Mouse (Mus musculus) MEL (cell line): ENCODE results near the gene Dus1l. TPM values are rescaled to one million over a fixed set of nuclear protein-coding genes. Genes with fewer than 3 reads are reported as not detected.

Experiments
- DNase-seq: peaks from one replicate; pipeline ENCODE4 v3.0.0; 2011; ENCODE audit warnings: low read depth, low spot score
- H3K27ac ChIP-seq: 2 replicates; pipeline ENCODE4 v1.5.1; 2012; ENCODE audit warnings: low read depth, mild to moderate bottlenecking, control low read depth, low read length, moderate library complexity; ENCODE audit not compliant: control insufficient read depth
- H3K27me3 ChIP-seq, 2 experiments: fragments of 150-350 bp in 1 of 2; sonication (generic) in 1 of 2; 2 replicates each; pipeline ENCODE4 v1.6.1; 2012; ENCODE audit warnings: low read length in 2 of 2, mild to moderate bottlenecking in 2 of 2, improper control_type of control experiment in 1 of 2, moderate library complexity in 1 of 2; ENCODE audit not compliant: insufficient read depth in 2 of 2, control insufficient read depth in 1 of 2
- H3K36me3 ChIP-seq, 2 experiments: 2 replicates each; pipeline ENCODE4 v1.6.1; 2012 to 2014; ENCODE audit warnings: low read length in 2 of 2, improper control_type of control experiment in 1 of 2, inconsistent platforms in 1 of 2, mild to moderate bottlenecking in 1 of 2; ENCODE audit not compliant: insufficient read depth in 2 of 2, control insufficient read depth in 1 of 2
- H3K4me1 ChIP-seq, 2 experiments: fragments of 150-350 bp in 1 of 2; sonication (generic) in 1 of 2; 2 replicates each; pipeline ENCODE4 v1.6.1; 2012; ENCODE audit warnings: low read length in 2 of 2, improper control_type of control experiment in 1 of 2, mild to moderate bottlenecking in 1 of 2; ENCODE audit not compliant: insufficient read depth in 2 of 2, control insufficient read depth in 1 of 2
- H3K4me3 ChIP-seq, 2 experiments: fragments of 150-350 bp in 1 of 2; sonication (generic) in 1 of 2; 2 replicates each; pipeline ENCODE4 v1.5.1; 2012; ENCODE audit warnings: low read depth in 2 of 2, low read length in 2 of 2, mild to moderate bottlenecking in 2 of 2, moderate library complexity in 2 of 2, control low read depth in 1 of 2, improper control_type of control experiment in 1 of 2; ENCODE audit not compliant: control insufficient read depth in 1 of 2, insufficient read depth in 1 of 2
- H3K79me2 ChIP-seq: 2 replicates; pipeline ENCODE4 v1.6.1; 2012; ENCODE audit warnings: mild to moderate bottlenecking, low read length, moderate library complexity; ENCODE audit not compliant: control insufficient read depth, poor library complexity, insufficient read depth
- H3K9ac ChIP-seq: 2 replicates; pipeline ENCODE4 v1.6.1; 2012; ENCODE audit warnings: low read depth, mild to moderate bottlenecking, control low read depth, low read length, moderate library complexity; ENCODE audit not compliant: control insufficient read depth, poor library complexity, severe bottlenecking
- H3K9me3 ChIP-seq: fragments of 150-350 bp; sonication (generic); replicated peaks from 2 replicates; pipeline ENCODE4 v1.6.1; 2012; ENCODE audit warnings: mild to moderate bottlenecking, low read length, improper control_type of control experiment, moderate library complexity; ENCODE audit not compliant: insufficient read depth
- BHLHE40 ChIP-seq: IDR thresholded peaks from 2 replicates; pipeline ENCODE4 v1.6.1; 2012; ENCODE audit warnings: low read depth, mild to moderate bottlenecking, inconsistent platforms, low read length, improper control_type of control experiment, borderline replicate concordance
- CHD1 ChIP-seq: IDR thresholded peaks from 2 replicates; pipeline ENCODE4 v1.6.1; 2012; ENCODE audit warnings: low read depth, mild to moderate bottlenecking, inconsistent platforms, low read length, improper control_type of control experiment
- CHD2 ChIP-seq: IDR thresholded peaks from 2 replicates; pipeline ENCODE4 v1.6.1; 2011; ENCODE audit warnings: low read length, improper control_type of control experiment
- CTCF ChIP-seq, 3 experiments: IDR thresholded peaks in 2 of 3; conservative IDR thresholded peaks in 1 of 3; 2 replicates each; pipeline ENCODE4 v1.5.1; 2011 to 2012; ENCODE audit warnings: low read length in 3 of 3, low read depth in 2 of 3, mild to moderate bottlenecking in 2 of 3, improper control_type of control experiment in 1 of 3, inconsistent platforms in 1 of 3, mixed read lengths in 1 of 3, moderate library complexity in 1 of 3; ENCODE audit not compliant: control insufficient read depth in 1 of 3, insufficient read depth in 1 of 3, poor library complexity in 1 of 3, severe bottlenecking in 1 of 3
- E2F4 ChIP-seq: IDR thresholded peaks from 2 replicates; pipeline ENCODE4 v1.6.1; 2011; ENCODE audit warnings: low read depth, low read length, improper control_type of control experiment, borderline replicate concordance
- ELF1 ChIP-seq: IDR thresholded peaks from 2 replicates; pipeline ENCODE4 v1.6.1; 2014; ENCODE audit warnings: low read depth, mild to moderate bottlenecking, inconsistent platforms, low read length, improper control_type of control experiment, moderate library complexity
- ETS1 ChIP-seq: IDR thresholded peaks from 2 replicates; pipeline ENCODE4 v1.6.1; 2012; ENCODE audit warnings: low read depth, mild to moderate bottlenecking, inconsistent platforms, low read length, improper control_type of control experiment, moderate library complexity
- GABPA ChIP-seq: IDR thresholded peaks from 2 replicates; pipeline ENCODE4 v1.6.1; 2012; ENCODE audit warnings: low read depth, mild to moderate bottlenecking, inconsistent platforms, low read length, improper control_type of control experiment, moderate library complexity
- GATA1 ChIP-seq: IDR thresholded peaks from 2 replicates; pipeline ENCODE4 v1.6.1; 2011; ENCODE audit warnings: low read depth, low read length, improper control_type of control experiment
- HCFC1 ChIP-seq: IDR thresholded peaks from 2 replicates; pipeline ENCODE4 v1.6.1; 2012; ENCODE audit warnings: low read depth, mild to moderate bottlenecking, inconsistent platforms, low read length, improper control_type of control experiment, moderate library complexity
- JUND ChIP-seq: IDR thresholded peaks from 2 replicates; pipeline ENCODE4 v1.6.1; 2011; ENCODE audit warnings: low read depth, mild to moderate bottlenecking, improper control_type of control experiment, low read length
- KAT2A ChIP-seq: conservative IDR thresholded peaks from 2 replicates; pipeline ENCODE4 v1.6.1; 2012; ENCODE audit warnings: low read depth, low read length, improper control_type of control experiment, inconsistent platforms
- MAX ChIP-seq: IDR thresholded peaks from 2 replicates; pipeline ENCODE4 v1.6.1; 2011; ENCODE audit warnings: low read length, improper control_type of control experiment
- MAZ ChIP-seq: IDR thresholded peaks from 2 replicates; pipeline ENCODE4 v1.6.1; 2012; ENCODE audit warnings: low read depth, mild to moderate bottlenecking, inconsistent platforms, low read length, improper control_type of control experiment
- MEF2A ChIP-seq: IDR thresholded peaks from 2 replicates; pipeline ENCODE4 v1.6.1; 2014; ENCODE audit warnings: low read depth, mild to moderate bottlenecking, inconsistent platforms, low read length, improper control_type of control experiment; ENCODE audit not compliant: poor library complexity, insufficient replicate concordance, severe bottlenecking; ENCODE audit errors: extremely low read depth
- MYB ChIP-seq: IDR thresholded peaks from 2 replicates; pipeline ENCODE4 v1.6.1; 2011; ENCODE audit warnings: mild to moderate bottlenecking, low read depth, low read length, improper control_type of control experiment
- MYC ChIP-seq: IDR thresholded peaks from 2 replicates; pipeline ENCODE4 v1.6.1; 2011; ENCODE audit warnings: low read depth, mild to moderate bottlenecking, low read length, improper control_type of control experiment, moderate library complexity
- NELFE ChIP-seq: IDR thresholded peaks from 2 replicates; pipeline ENCODE4 v1.6.1; 2011; ENCODE audit warnings: low read depth, low read length, improper control_type of control experiment
- NRF1 ChIP-seq: IDR thresholded peaks from 2 replicates; pipeline ENCODE4 v1.6.1; 2014; ENCODE audit warnings: low read depth, mild to moderate bottlenecking, inconsistent platforms, low read length, improper control_type of control experiment, moderate library complexity; ENCODE audit not compliant: poor library complexity, insufficient read depth, severe bottlenecking
- POLR2A ChIP-seq, 2 experiments: IDR thresholded peaks; 2 replicates each; pipeline ENCODE4 v1.6.1; 2011 to 2012; ENCODE audit warnings: low read length in 2 of 2, mild to moderate bottlenecking in 2 of 2, control low read depth in 1 of 2, improper control_type of control experiment in 1 of 2, low read depth in 1 of 2, moderate library complexity in 1 of 2; ENCODE audit not compliant: control insufficient read depth in 1 of 2, insufficient read depth in 1 of 2, poor library complexity in 1 of 2
- POLR2AphosphoS2 ChIP-seq: IDR thresholded peaks from 2 replicates; pipeline ENCODE4 v1.6.1; 2011; ENCODE audit warnings: low read length, improper control_type of control experiment
- POLR2AphosphoS5 ChIP-seq: IDR thresholded peaks from 2 replicates; pipeline ENCODE4 v1.6.1; 2012; ENCODE audit warnings: low read depth, borderline replicate concordance, mild to moderate bottlenecking, inconsistent platforms, low read length, moderate library complexity, mixed read lengths
- RAD21 ChIP-seq: IDR thresholded peaks from 2 replicates; pipeline ENCODE4 v1.6.1; 2011; ENCODE audit warnings: mild to moderate bottlenecking, low read depth, low read length, improper control_type of control experiment
- RCOR1 ChIP-seq: IDR thresholded peaks from 2 replicates; pipeline ENCODE4 v1.6.1; 2012; ENCODE audit warnings: low read depth, mild to moderate bottlenecking, inconsistent platforms, low read length, improper control_type of control experiment
- SIN3A ChIP-seq: IDR thresholded peaks from 2 replicates; pipeline ENCODE4 v1.6.1; 2012; ENCODE audit warnings: low read length, improper control_type of control experiment, inconsistent platforms
- SMC3 ChIP-seq: IDR thresholded peaks from 2 replicates; pipeline ENCODE4 v1.6.1; 2011; ENCODE audit warnings: low read depth, low read length, improper control_type of control experiment
- TAL1 ChIP-seq: IDR thresholded peaks from 2 replicates; pipeline ENCODE4 v1.6.1; 2012; ENCODE audit warnings: mild to moderate bottlenecking, inconsistent platforms, low read length, moderate library complexity, mixed read lengths
- TBP ChIP-seq: IDR thresholded peaks from 2 replicates; pipeline ENCODE4 v1.8.0; 2011; ENCODE audit warnings: low read depth, low read length, improper control_type of control experiment
- UBTF ChIP-seq: IDR thresholded peaks from 2 replicates; pipeline ENCODE4 v1.6.1; 2012; ENCODE audit warnings: low read depth, mild to moderate bottlenecking, inconsistent platforms, low read length, improper control_type of control experiment, moderate library complexity, borderline replicate concordance; ENCODE audit not compliant: insufficient read depth
- USF1 ChIP-seq: IDR thresholded peaks from 2 replicates; pipeline ENCODE4 v1.6.1; 2014; ENCODE audit warnings: low read depth, mild to moderate bottlenecking, inconsistent platforms, low read length, improper control_type of control experiment, moderate library complexity
- USF2 ChIP-seq, 2 experiments: IDR thresholded peaks; 2 replicates each; pipeline ENCODE4 v1.6.1; 2011 to 2012; ENCODE audit warnings: improper control_type of control experiment in 2 of 2, low read length in 2 of 2, borderline replicate concordance in 1 of 2, inconsistent platforms in 1 of 2, low read depth in 1 of 2, mild to moderate bottlenecking in 1 of 2; ENCODE audit not compliant: insufficient read depth in 1 of 2
- ZKSCAN1 ChIP-seq: IDR thresholded peaks from 2 replicates; pipeline ENCODE4 v1.6.1; 2012; ENCODE audit warnings: low read depth, mild to moderate bottlenecking, inconsistent platforms, low read length, improper control_type of control experiment, moderate library complexity
- ZMIZ1 ChIP-seq: IDR thresholded peaks from 2 replicates; pipeline ENCODE4 v1.6.1; 2012; ENCODE audit warnings: low read depth, mild to moderate bottlenecking, inconsistent platforms, low read length, improper control_type of control experiment, moderate library complexity
- ZNF384 ChIP-seq: IDR thresholded peaks from 2 replicates; pipeline ENCODE4 v1.6.1; 2012; ENCODE audit warnings: low read depth, mild to moderate bottlenecking, inconsistent platforms, low read length, improper control_type of control experiment
- polyA plus RNA-seq, 2 experiments: library from polyadenylated mRNA; stranded (reverse) in 1 of 2; unstranded in 1 of 2; fragments of >175 nt in 1 of 2; fragments of >200 nt in 1 of 2; gene quantifications; 2 replicates each; pipeline versions ENCODE4 v1.2.1 to v1.2.4; 2012; ENCODE audit warnings: low replicate concordance in 2 of 2, low read depth in 1 of 2; ENCODE audit not compliant: insufficient read length in 2 of 2, insufficient read depth in 1 of 2, missing spikeins in 1 of 2
- total RNA-seq: library from RNA; depleted of rRNA; stranded (reverse); fragments of 300-350 nt; gene quantifications from 2 replicates; pipeline ENCODE4 v1.2.3, GENCODE M21; 2012; rRNA removed

The Dus1l gene
- total RNA-seq (190 and 203 TPM in 2 replicates), polyA plus RNA-seq (100 to 1,000 TPM in 1 of 2 experiments, not detected in 1; 171 TPM)

DNA sequence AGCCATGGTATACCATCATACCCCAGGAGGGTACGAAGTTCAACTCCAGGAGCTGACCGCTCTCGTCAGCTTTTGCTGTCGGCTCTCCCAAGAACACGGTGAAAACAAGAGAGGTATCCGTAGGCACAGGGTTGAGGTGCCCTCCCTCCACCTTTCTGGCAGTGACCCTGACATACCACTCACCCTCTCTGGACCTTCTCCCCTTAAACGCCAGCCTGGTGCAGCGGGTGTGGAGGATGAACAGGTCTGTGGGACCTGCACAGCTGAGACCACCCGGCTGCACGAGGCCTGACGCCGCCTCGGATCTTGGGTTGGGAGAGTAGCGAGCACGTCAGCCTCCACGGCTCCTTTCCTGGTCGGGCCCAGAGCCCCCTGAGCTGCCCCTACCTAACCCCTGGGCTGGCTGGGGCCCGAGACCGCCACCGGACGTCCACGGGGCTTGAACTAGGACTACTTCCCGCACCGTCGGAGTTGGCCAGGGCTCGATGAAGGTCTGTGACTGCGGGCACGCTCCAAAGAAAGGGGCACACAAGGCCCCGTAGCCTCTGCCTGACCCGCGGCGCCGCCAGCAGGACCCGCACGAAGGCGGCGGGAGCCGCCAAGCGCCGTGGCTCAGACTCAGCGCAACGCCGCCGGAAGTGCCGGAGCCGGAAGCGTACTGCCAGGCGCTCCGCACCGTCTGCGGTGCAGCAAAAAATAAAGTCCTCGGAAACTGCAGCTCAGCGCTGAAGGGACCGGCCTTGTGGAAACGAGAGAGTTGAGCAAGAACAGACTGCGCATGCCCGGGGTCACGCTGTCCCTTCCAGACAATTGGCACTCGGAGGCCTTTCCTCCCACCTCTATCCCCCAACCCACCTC, at the start of gene Dus1l:
Gene Dus1l (minus strand): TSS at position 648 of the 858 bp plus-strand sequence.
- Histone ChIP-seq H3K4me3 (peak within 1 kb of the TSS; percentile 58 to 87), H3K79me2 (peaks cover 20% of the 10 kb centered on the region), H3K27me3 (no peaks in the 10 kb centered on the region), H3K36me3 (peaks cover 0 to 17% of the 10 kb centered on the region in 2 experiments; a peak in 3 of 4 replicates), H3K9me3 (no peaks in the 10 kb centered on the region), H3K27ac (peak within 1 kb of the TSS; percentile 96), H3K4me1 (peaks cover 8 to 19% of the 10 kb centered on the region in 2 experiments), H3K9ac (peak within 1 kb of the TSS; percentile 90)
- DNase-seq, result peak; percentile 99
- TF ChIP-seq SMC3 (no peak), KAT2A (peak; percentile 80; the same call in 1 of the 2 replicates), NELFE (peak; percentile 99), JUND (no peak), ETS1 (peak; percentile 70; the same call in 1 of the 2 replicates), MYC (peak; percentile 89), ZMIZ1 (peak; percentile 96), GABPA (no peak), ZKSCAN1 (no peak), USF2 (IDR thresholded peaks at IDR 0.05; ENCODE audit: borderline replicate concordance in 1 of 2, insufficient read depth in 1 of 2, low read depth in 1 of 2, low read length in 2 of 2) (no peak), MAZ (peak; percentile 74; the same call in 1 of the 2 replicates), UBTF (0 out of 2 replicates have a peak, but pooled peaks have one; percentile 53), ZNF384 (no peak), HCFC1 (peak; percentile 97), POLR2A (IDR thresholded peaks at IDR 0.05; ENCODE audit: control insufficient read depth in 1 of 2, insufficient read depth in 1 of 2, low read depth in 1 of 2, low read length in 2 of 2, poor library complexity in 1 of 2) (peak; percentile 96 to 98; a peak in 3 of 4 replicates), RAD21 (no peak), NRF1 (peak; percentile 95), CTCF (IDR thresholded peaks at IDR 0.05 in 2 of 3, conservative IDR thresholded peaks at IDR 0.05 in 1 of 3; ENCODE audit: control insufficient read depth in 1 of 3, insufficient read depth in 1 of 3, low read depth in 2 of 3, low read length in 3 of 3, poor library complexity in 1 of 3, severe bottlenecking in 1 of 3) (no peak), BHLHE40 (no peak), E2F4 (no peak), USF1 (peak; percentile 64), ELF1 (peak; percentile 91), CHD2 (no peak), MAX (peak; percentile 87), MEF2A (no peak), SIN3A (peak; percentile 98), GATA1 (no peak; the same call in 1 of the 2 replicates), RCOR1 (peak; percentile 42; the same call in 1 of the 2 replicates), TBP (no peak), CHD1 (0 out of 2 replicates have a peak, but pooled peaks have one; percentile 30), TAL1 (no peak), POLR2AphosphoS2 (peak; percentile 98), MYB (no peak), POLR2AphosphoS5 (no peak)
